Mouse (Mus musculus): ENCODE data around the gene Cars2.

- TF ChIP-seq CTCF (IDR thresholded peaks at IDR 0.05; ENCODE audit: control insufficient read depth, insufficient read depth, insufficient read length) (no peak), USF1 (IDR thresholded peaks at IDR 0.05; ENCODE audit: low read depth) (no peak), MAX (IDR thresholded peaks at IDR 0.05) (no peak), MYOD1 (IDR thresholded peaks at IDR 0.05; ENCODE audit: control insufficient read depth, insufficient read length, low read depth) (no peak), MYOG (IDR thresholded peaks at IDR 0.05; ENCODE audit: control insufficient read depth, extremely low read depth, insufficient read length) (no peak), FOSL1 (IDR thresholded peaks at IDR 0.05; ENCODE audit: insufficient read depth, low read length, poor library complexity, severe bottlenecking) (no peak)
These were observed 11.5 kb downstream of the Cars2 start for GRCm38 (mm10) chr8:11539049-11539448.
